Mouse (Mus musculus): ENCODE data around the gene Trib3.

- TF ChIP-seq POLR2A (IDR thresholded peaks at IDR 0.05; ENCODE audit: insufficient read depth, low read depth, low read length) (no peak), CTCF (IDR thresholded peaks at IDR 0.05; ENCODE audit: insufficient read depth, low read depth, low read length) (peak; percentile 66)
Observed at GRCm38 (mm10) chr2:152368532-152369140, 24.8 kb upstream of the Trib3 start.
